Mouse (Mus musculus): ENCODE results near the gene Fastk.
A peak's percentile ranks its signal among the peaks of the same experiment; 100 is the strongest.

Fastk gene

DNA sequence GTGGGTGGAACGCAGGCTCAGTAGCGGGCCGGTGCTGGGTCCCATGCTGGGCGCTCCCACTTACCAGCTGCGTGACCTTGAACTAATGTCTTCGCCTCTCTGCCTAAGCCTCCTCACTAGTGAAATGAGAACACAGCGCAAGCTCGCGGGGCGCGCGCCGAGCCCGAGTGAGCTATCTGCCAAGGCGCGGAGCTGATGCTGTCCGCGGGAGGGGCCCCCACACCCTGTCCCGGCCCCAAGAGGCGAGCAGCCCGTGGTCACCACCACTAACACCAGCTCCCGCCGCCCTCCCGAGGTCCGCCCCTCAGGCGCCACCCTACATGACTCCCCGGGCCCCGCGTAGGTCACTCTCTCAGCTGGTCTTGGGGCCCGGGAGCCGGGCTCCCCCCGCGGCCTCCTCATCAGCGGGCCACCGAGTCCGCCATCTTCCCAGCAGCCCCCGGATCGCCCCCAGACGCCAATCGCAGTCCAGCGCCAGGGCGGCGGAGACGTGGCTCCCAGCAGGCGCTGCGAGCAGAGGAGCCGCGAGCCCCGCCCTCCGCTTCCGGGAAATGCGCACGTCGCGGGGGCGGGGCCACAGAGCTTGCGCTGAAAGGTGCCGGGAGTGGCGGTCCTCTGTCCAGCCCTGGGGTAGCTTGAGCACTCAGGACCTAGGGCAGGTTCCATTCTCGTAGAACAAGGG lies at the start of gene Fastk:
Gene Fastk, minus strand, starts transcription at position 542 of the 682 bp plus-strand sequence.
- peak; percentile 96 for DNase-seq (ENCODE audit: low spot score in 2 of 2)

- no peak for DNase-seq (ENCODE audit: low spot score in 2 of 2)
Observed at GRCm38 (mm10) chr5:24492546-24493285, 47.6 kb upstream of the Fastk start.

- DNase-seq (ENCODE audit: low spot score in 2 of 2), result no peak
Observed at GRCm38 (mm10) chr5:24490413-24490920, 45.4 kb upstream of the Fastk start.

GRCm38 (mm10) chr5:24486738-24487137 lies 41.7 kb upstream of the Fastk start:
- DNase-seq (ENCODE audit: low spot score in 2 of 2), result no peak

DNA sequence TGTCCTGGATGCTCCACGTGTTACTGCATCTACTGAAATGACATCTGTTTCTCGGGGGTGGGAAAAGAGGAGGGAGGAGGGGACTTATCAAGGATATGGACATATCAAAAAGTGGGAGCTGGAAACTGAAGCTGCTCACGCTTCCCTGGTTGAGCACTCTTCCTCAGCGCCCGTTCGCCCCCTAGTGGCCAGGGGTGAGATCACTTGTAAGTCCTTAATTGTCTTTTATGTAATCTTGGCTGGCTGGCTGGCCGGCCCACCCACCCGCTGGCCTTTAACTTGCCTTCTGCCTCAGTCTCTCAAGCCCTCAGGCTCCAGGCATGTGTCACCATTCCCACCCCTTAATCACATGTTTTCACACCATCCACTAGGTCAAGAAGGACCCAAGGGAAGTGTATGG lies 41.0 kb upstream of the Fastk start:
- DNase-seq (ENCODE audit: low spot score in 2 of 2), result peak; percentile 83 to 92

GRCm38 (mm10) chr5:24484963-24485362 lies 39.9 kb upstream of the Fastk start:
- DNase-seq (ENCODE audit: low spot score in 2 of 2), result peak; percentile 44 to 52

DNA sequence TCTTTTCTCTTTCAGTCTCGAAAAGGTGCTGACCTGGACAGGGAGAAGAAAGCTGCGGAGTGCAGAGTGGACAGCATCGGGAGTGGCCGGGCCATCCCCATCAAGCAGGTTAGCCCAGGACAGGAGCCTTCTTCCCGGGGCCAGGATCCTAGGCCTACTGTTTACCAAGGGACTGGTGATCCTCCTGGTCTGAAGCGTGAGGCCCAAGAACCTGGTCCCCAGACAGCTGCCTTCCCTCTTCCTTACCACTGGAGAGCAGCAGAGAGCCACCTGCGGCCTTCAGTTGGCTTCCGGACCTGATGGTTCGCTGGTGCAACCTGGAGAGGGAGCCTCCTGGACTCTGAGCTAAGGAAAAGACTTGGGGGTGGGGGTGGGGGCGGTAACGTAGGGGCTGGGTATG lies 38.2 kb upstream of the Fastk start:
- peak; percentile 74 to 77 for DNase-seq (ENCODE audit: low spot score in 2 of 2)

- DNase-seq (ENCODE audit: low spot score in 2 of 2), result no peak
Observed at GRCm38 (mm10) chr5:24482247-24483079, 37.4 kb upstream of the Fastk start.

GRCm38 (mm10) chr5:24481647-24482046 lies 36.6 kb upstream of the Fastk start:
- peak; percentile 69 to 73 for DNase-seq (ENCODE audit: low spot score in 2 of 2)

DNA sequence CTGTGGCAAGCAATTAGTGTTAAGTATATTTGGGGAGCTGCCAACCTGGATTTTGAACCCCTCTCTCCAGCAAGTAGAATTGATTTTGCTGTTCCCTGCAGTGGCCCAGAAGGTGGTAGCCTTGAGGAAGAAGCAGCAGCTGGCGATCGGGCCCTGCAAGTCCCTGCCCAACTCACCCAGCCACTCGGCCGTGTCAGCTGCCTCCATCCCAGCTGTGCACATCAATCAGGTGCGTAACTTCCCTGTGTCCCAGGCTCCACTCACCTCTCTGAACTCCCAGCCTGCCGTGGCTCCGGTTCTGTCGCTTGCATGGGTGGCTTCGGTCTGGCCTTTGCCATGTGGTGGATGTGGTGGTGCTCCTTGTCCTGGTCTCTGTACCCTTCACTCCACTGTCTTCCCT lies 32.8 kb upstream of the Fastk start:
- no peak for DNase-seq (ENCODE audit: low spot score in 2 of 2)

GRCm38 (mm10) chr5:24475476-24476241 lies 30.6 kb upstream of the Fastk start:
- no peak for DNase-seq (ENCODE audit: low spot score in 2 of 2)

DNA sequence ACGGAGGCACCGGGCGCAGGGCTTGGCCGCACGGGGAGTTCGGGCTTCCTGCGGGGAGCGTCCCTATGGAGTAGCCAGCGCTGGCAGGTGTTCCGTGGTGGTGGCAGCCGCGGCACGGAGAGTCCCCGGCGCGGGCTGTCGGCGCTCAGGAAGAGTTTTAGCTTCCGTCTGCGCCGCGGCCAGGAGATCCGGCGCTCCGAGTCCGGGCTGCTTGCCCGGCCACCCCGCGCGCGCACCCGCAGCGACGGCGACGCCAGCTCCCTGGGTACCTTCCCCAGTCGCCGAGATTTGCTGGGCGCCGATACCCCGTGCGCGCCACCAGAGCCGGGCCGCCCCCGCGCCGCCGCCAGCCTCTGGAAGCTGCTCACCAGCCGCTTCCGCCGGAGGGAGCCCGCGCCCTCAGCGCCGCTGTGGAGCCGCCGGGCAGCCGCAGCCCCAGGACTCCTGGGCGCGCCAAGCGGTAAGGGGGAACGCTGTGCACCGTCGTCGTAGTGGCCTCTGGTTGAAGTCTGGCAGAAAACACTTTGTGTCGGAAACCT lies 29.7 kb upstream of the Fastk start:
- DNase-seq (ENCODE audit: low spot score in 2 of 2), result peak; percentile 76 to 79

GRCm38 (mm10) chr5:24474025-24474722 lies 29.1 kb upstream of the Fastk start:
- no peak for DNase-seq (ENCODE audit: low spot score in 2 of 2)

DNA sequence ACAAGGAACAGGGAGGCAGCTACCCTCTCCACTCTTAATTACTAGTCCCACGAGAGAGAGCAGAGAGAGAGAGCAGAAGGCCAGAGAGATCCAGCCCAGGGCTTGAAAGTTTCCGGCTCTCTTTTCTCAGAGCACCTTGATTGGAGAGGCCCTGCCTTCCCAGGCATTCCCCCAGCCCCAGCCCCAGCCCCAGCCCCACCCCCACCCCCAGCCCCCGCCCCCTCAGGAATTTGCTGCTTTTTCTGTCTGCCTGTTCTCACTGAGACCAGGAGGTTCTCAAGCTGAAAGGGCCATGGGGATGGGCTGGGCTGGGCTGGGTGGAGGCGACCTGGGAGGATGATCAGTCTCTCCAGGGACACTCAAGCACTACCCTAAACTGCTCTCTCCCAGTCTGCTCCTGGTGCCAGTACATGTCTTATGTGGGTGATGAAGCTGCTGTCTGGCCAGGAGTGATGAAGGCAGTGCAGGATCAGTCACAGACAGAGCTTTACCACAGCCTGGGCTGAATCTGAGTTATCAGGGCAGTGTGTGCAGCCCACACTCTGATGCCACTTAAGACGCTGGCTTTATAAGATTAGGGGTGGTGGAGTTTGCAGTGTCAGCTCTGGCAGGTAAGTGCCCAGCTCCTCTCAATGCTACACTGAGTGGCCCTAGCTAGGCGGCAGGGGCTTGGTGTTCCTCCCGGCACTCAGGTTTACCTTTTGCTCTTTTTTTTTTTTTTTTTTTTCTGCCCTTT lies 28.0 kb upstream of the Fastk start:
- DNase-seq (ENCODE audit: low spot score in 2 of 2), result no peak

DNA sequence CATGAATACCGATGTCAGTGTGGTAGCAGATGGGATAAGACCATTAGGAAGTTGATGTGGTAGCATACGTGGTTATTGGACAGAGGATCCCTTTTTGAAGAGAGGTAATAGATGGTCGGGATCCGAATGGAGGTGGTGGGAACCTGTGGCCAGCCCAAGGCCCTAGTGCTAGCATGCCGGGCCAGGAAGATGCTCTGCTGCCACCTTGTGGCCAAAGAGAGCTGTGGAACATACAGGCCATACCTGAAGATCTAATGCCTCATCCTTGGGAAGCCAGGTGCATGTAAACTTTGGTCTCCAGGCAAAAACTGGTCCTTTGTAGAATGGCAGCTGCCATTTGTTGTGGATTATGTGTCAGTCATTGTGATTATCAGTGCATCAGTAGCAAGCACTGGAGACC lies 25.5 kb upstream of the Fastk start:
- peak; percentile 70 to 75 for DNase-seq (ENCODE audit: low spot score in 2 of 2)

GRCm38 (mm10) chr5:24466762-24467161 lies 21.7 kb upstream of the Fastk start:
- DNase-seq (ENCODE audit: low spot score in 2 of 2), result no peak

DNA sequence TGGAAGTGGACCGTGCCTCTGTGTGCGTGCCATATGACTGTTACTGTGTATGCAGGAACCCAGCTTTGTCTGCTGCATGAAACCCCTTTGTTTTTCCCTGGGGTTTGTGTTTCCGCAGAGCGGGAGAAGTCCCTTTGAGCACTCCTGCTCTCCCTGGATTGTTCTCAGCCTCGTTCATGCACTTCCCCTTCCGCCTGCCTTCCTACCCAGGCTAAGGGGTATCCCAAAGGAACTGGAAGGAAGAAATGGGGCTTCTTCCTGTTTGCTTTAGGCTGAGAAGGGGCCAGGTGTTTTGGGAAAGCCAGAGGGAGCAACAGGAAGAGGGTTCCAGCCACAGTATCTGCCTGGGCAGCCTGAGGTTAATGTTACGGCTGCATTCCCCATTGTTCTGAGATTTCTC lies 10.5 kb upstream of the Fastk start:
- no peak for DNase-seq (ENCODE audit: low spot score in 2 of 2)

DNA sequence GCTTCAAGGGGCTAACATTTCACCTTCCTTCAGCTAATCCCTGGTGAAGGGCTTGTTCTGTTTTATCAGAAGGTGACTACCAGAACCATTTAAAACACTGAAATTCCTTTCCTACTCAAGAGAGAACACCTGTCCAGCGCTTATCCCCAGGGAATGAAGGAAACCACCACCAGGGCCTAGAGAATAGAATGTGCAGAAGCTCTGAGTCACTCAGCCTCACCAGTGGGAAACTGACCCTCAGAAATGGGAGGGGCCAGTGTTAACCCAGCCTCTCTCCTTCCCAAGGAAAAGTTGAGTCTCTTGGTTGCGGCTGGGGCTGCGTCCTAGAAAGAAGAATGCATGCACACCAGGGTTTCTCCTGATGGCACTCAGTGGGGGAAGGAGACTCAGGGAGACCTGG lies 10.0 kb upstream of the Fastk start:
- DNase-seq (ENCODE audit: low spot score in 2 of 2), result no peak

GRCm38 (mm10) chr5:24453985-24454303 lies 8.9 kb upstream of the Fastk start:
- DNase-seq (ENCODE audit: low spot score in 2 of 2), result no peak

Measured in right cerebral cortex, postnatal 10 days (tissue).